Mouse (Mus musculus) embryonic facial prominence, embryonic 12.5 days (tissue): Measurements from ENCODE around the gene Mindy2. TPM values are rescaled to one million over a fixed set of nuclear protein-coding genes. Genes with fewer than 3 reads are reported as not detected.

Experiments used
- ATAC-seq: fragments of 200-750 bp; cut with Nextera tagmentation; 2 replicates; pipeline ENCODE4 v1.8.0; 2017; ENCODE audit not compliant: insufficient number of reproducible peaks, insufficient read depth, low FRiP score, low TSS enrichment
- H3K27ac ChIP-seq: fragments of 300-500 bp; sonication (generic); 2 replicates; pipeline ENCODE4 v1.5.1; 2016; ENCODE audit warnings: mild to moderate bottlenecking
- H3K27me3 ChIP-seq: fragments of 300-500 bp; sonication (generic); 2 replicates; pipeline ENCODE4 v1.6.1; 2016; ENCODE audit warnings: mild to moderate bottlenecking, moderate library complexity
- H3K36me3 ChIP-seq: fragments of 300-500 bp; sonication (generic); 2 replicates; pipeline ENCODE4 v1.6.1; 2016; ENCODE audit warnings: mild to moderate bottlenecking
- H3K4me1 ChIP-seq: fragments of 300-500 bp; sonication (generic); 2 replicates; pipeline ENCODE4 v1.6.1; 2016
- H3K4me2 ChIP-seq: fragments of 300-500 bp; sonication (generic); replicated peaks from 2 replicates; pipeline ENCODE4 v1.6.1; 2016; ENCODE audit warnings: mild to moderate bottlenecking, moderate library complexity
- H3K4me3 ChIP-seq: fragments of 300-500 bp; sonication (generic); 2 replicates; pipeline ENCODE4 v1.5.1; 2016; ENCODE audit warnings: mild to moderate bottlenecking
- H3K9ac ChIP-seq: fragments of 300-500 bp; sonication (generic); 2 replicates; pipeline ENCODE4 v1.6.1; 2016; ENCODE audit warnings: mild to moderate bottlenecking, moderate library complexity
- H3K9me3 ChIP-seq: fragments of 300-500 bp; sonication (generic); 2 replicates; pipeline ENCODE4 v1.6.1; 2016; ENCODE audit warnings: mild to moderate bottlenecking, moderate library complexity
- WGBS: fragments of 180-500 bp; shearing (Covaris S2); methylation state at CpG from one replicate; pipeline ENCODE4 v1.1.7; 2016; 5-methylcytosine and 5-hydroxymethylcytosine counted together
- polyA plus RNA-seq: library from polyadenylated mRNA; unstranded; fragments of >200 nt; fragmentation: Nextera tagmentation; extraction: Ambion mirVana; gene quantifications from 2 replicates; pipeline ENCODE4 v1.2.1, GENCODE M21; 2016

Gene Mindy2
- polyA plus RNA-seq, 1 experiment from 2014 or later: 16.0 TPM

DNA sequence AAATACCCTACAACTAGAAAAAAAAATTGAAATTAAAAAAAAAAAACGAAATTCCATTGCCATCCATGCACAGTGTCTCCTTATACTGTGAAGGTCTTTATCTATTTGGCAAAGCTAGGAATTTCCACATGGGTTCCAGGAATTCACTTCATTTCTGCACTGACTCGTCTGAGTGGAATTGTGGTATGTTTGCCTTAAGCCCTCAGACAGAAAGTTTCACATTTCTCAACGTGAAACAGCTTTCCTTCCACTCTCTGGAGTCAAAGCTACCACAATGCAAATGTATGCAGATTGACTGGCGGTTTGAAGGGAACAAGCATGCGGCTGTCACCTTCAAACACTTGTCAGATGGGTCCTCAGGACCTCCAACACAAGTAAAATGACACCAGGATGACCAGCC lies 25.3 kb downstream of the Mindy2 start:
- Histone ChIP-seq H3K36me3 (no peaks in the 10 kb centered on the region), H3K27ac (no peak overlapping the region), H3K4me2 (no peak overlapping the region), H3K4me1 (no peaks in the 10 kb centered on the region), H3K9ac (no peak overlapping the region), H3K27me3 (no peaks in the 10 kb centered on the region), H3K4me3 (no peak overlapping the region), H3K9me3 (no peaks in the 10 kb centered on the region)
- ATAC-seq: no peak
- 18% methylated on average over 5 of the region's 5 CpGs for WGBS

DNA sequence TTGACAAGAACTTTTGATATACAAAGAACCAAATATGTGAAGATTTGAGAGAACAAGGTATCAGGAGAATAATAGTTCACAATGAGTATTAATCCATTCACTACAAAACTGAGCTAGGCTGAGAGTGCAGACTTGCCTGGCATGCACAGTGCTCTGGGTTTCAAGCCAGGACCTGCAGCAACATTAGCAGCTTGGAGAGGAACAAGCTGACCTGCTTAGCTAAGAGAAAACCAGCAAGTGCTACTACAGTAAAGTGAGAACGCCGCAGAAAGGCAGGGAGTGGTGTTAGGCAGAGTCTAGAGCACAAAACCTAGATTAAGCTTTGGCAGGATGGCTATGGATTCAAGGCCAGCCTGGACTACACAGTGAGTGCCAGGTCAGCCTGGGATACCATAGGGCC lies 27.3 kb downstream of the Mindy2 start:
- H3K36me3 ChIP-seq: no peaks in the 10 kb centered on the region
- H3K27me3 ChIP-seq: no peaks in the 10 kb centered on the region
- H3K4me2 ChIP-seq: no peak overlapping the region
- no peak overlapping the region for H3K9ac ChIP-seq
- no peak for ATAC-seq
- no peak overlapping the region for H3K4me3 ChIP-seq
- H3K9me3 ChIP-seq: no peaks in the 10 kb centered on the region
- H3K27ac ChIP-seq: no peak overlapping the region
- 72% methylated on average over 2 of the region's 2 CpGs for WGBS
- H3K4me1 ChIP-seq: no peaks in the 10 kb centered on the region

DNA sequence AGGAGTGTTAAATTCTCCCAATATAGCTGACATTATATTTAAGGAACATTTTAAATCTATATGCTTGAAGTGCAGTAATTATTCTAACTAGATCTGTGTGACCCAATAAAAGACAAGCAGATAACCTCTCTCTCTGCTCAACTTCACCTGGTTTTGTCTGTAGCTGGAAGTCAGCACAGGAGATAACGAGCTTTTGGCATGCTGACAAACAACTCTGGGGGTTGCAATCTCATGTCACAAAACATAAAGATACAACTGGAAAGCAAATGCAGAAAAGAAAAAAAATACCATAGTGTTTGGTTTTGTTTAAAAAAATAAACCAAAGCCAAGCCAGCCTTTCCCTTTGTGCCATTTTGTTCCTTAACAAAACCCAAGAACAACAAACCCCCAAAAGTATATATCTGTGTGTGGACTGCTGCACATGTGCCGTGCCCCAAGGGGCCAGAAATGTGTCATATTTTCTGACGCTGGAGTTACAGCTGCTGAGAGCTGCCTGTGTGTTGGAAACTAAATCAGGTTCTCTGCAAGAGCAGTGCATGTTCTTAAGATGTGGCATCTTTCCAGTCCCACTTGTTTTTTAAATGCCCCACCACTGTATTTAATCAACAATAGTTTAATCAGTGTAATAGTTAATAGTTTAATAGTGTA lies 45.8 kb downstream of the Mindy2 start:
- Histone ChIP-seq H3K4me2 (no peak overlapping the region), H3K9me3 (no peaks in the 10 kb centered on the region), H3K4me1 (no peaks in the 10 kb centered on the region), H3K27me3 (no peaks in the 10 kb centered on the region), H3K4me3 (no peak overlapping the region), H3K27ac (no peak overlapping the region), H3K9ac (no peak overlapping the region), H3K36me3 (peaks cover 12% of the 10 kb centered on the region; the same call in 1 of the 2 replicates)
- ATAC-seq: no peak
- 53% methylated on average over 3 of the region's 3 CpGs for WGBS

DNA sequence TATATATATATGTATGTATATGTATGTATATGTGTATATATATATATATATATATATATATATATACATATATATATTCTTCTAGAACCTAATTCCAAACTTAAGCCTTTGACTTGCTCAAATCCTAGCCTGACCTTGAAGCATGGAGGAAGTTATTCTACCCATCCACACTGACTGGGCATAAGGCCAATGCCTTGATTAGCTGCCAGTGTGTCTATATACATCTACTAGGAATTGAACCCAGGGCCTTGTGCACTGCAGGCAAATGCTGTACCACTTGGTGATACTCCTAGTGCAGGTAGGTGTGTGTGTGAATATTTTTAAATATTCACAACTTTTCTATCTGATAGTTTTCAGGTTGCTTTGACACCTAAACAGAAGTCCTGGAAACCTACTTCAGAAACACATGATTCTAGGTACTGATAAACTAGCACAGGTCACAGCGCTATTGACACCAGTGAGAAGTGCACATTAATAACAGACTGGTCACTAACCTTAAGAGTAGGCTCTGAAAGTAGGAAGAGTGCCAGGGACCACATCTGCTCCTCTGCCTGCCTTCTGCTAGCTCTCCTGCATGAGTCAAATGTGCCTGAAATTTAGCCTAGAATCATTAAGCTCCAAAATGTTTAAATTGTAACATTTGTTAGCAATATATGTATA lies 54.7 kb downstream of the Mindy2 start:
- ATAC-seq: no peak
- no peaks in the 10 kb centered on the region for H3K27me3 ChIP-seq
- H3K9ac ChIP-seq: no peak overlapping the region
- WGBS: 92% methylated on average over 1 of the region's 1 CpGs
- no peak overlapping the region for H3K4me2 ChIP-seq
- no peaks in the 10 kb centered on the region for H3K4me1 ChIP-seq
- no peak overlapping the region for H3K4me3 ChIP-seq
- H3K9me3 ChIP-seq: no peaks in the 10 kb centered on the region
- no peak overlapping the region for H3K27ac ChIP-seq
- peaks cover 5% of the 10 kb centered on the region; the same call in 1 of the 2 replicates for H3K36me3 ChIP-seq

DNA sequence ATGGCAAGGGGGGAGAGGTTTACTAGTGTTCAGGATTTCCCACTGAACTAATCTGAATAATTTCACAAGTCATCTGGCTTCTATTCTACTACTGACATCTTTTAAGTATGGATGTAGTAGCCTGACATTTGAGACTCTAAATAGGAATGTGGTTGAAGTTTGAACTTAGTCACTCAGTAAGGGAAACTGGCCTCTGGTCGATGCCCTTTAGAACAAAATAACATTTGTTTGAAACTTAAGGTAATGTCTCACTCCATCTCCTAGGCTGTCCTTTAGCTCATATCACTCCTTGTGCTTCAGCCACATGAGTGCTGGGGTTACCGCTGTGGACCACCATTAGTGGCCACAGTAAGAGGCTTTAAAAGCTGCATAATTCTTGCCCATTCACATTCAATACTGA lies 58.7 kb downstream of the Mindy2 start:
- H3K4me2 ChIP-seq: no peak overlapping the region
- peaks cover 5% of the 10 kb centered on the region for H3K36me3 ChIP-seq
- ATAC-seq: no peak
- WGBS: 84% methylated on average over 2 of the region's 2 CpGs
- H3K4me3 ChIP-seq: no peak overlapping the region
- H3K9me3 ChIP-seq: no peaks in the 10 kb centered on the region
- no peak overlapping the region for H3K27ac ChIP-seq
- H3K4me1 ChIP-seq: no peaks in the 10 kb centered on the region
- no peak overlapping the region for H3K9ac ChIP-seq
- H3K27me3 ChIP-seq: no peaks in the 10 kb centered on the region

DNA sequence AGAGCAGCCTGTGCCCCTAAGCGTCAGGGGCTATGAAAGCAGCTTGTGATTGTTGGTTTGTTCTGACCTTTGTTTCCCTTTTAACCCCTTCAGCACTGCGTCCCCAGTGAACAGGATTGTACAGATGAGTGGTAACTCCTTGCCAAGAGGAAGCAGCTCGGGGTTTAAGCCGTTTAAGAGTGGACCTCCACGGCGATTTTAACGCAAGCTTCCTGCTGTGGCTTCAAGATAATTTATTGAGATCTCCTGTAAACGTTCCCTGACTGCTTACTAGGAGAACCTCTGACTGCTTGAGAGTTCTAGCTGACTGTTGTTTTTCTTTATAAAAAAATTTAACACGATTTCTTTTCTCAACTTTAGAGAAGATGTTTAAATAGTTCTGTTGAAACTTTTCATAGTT lies 65.5 kb downstream of the Mindy2 start:
- ATAC-seq: no peak
- Histone ChIP-seq H3K4me1 (no peaks in the 10 kb centered on the region), H3K9ac (no peak overlapping the region), H3K4me2 (no peak overlapping the region), H3K27ac (no peak overlapping the region), H3K9me3 (no peaks in the 10 kb centered on the region), H3K36me3 (peaks cover 72% of the 10 kb centered on the region), H3K4me3 (no peak overlapping the region), H3K27me3 (no peaks in the 10 kb centered on the region)
- 79% methylated on average over 9 of the region's 9 CpGs for WGBS

DNA sequence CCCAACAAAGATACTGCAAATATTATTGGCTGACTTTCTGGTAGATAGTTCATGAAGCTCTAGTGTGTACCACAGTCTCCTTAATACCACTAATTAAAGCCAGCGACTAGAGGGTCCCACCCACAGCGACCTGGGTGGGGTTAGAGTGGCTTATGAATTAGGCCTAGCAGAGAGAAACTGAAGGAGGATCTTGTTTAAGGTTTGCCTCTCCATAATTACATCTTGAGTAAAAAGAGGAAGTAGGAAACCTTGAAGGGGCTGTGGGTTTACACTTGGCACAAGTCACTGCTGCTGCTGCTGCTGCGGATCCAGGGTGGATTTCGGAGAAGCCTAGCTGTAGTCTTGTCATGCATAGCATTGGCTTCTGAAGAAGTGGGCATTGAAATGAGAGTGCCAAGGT lies 66.2 kb downstream of the Mindy2 start:
- no peak overlapping the region for H3K4me2 ChIP-seq
- H3K4me3 ChIP-seq: no peak overlapping the region
- ATAC-seq: no peak
- H3K9me3 ChIP-seq: no peaks in the 10 kb centered on the region
- H3K36me3 ChIP-seq: peaks cover 79% of the 10 kb centered on the region
- H3K4me1 ChIP-seq: no peaks in the 10 kb centered on the region
- no peak overlapping the region for H3K27ac ChIP-seq
- H3K9ac ChIP-seq: no peak overlapping the region
- 87% methylated on average over 4 of the region's 4 CpGs for WGBS
- H3K27me3 ChIP-seq: no peaks in the 10 kb centered on the region

DNA sequence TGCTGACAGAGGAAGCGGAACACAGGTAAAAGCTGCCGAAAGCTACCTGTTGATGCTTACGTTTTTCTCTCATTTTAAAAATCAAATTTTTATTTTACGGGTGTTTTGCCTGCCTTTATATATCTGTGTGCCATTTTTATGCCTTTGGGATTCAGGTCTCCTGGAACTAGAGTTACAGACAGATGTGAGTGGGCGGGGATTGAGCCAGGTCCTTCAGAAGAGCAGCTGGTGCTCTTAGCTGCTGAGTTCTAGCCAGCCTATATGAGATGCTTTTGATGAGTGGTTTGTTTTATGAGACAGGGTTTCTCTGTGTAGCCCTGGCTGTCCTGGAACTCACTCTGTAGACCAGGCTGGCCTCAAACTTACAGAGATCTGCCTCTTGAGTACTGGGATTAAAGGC lies 69.8 kb downstream of the Mindy2 start:
- no peak overlapping the region for H3K4me2 ChIP-seq
- no peaks in the 10 kb centered on the region for H3K27me3 ChIP-seq
- H3K9me3 ChIP-seq: no peaks in the 10 kb centered on the region
- H3K27ac ChIP-seq: no peak overlapping the region
- 96% methylated on average over 5 of the region's 5 CpGs for WGBS
- ATAC-seq: no peak
- no peak overlapping the region for H3K4me3 ChIP-seq
- H3K9ac ChIP-seq: no peak overlapping the region
- no peaks in the 10 kb centered on the region for H3K4me1 ChIP-seq
- H3K36me3 ChIP-seq: peaks cover 85% of the 10 kb centered on the region

DNA sequence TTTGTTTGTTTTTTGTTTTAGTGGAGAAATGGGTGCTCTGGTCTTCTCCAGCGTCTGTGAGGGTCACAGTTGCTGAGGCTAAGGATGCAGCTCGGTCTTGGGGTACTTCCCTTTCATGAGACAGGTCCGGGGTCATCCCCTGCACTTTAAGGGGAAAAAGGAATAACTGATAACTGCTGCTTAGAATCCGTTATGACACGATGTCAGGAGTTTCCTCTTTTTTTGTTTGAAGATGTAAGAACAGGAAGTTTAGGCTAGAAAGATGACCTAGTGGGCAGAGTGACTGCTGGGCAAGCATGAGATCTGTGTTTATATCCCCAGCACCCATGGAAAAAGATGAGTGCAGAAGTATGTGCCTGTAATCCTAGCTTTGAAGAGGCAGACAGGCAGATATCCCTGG lies 71.8 kb downstream of the Mindy2 start:
- H3K9me3 ChIP-seq: no peaks in the 10 kb centered on the region
- H3K4me1 ChIP-seq: no peaks in the 10 kb centered on the region
- no peak overlapping the region for H3K27ac ChIP-seq
- no peak for ATAC-seq
- 86% methylated on average over 5 of the region's 5 CpGs for WGBS
- no peak overlapping the region for H3K4me3 ChIP-seq
- no peaks in the 10 kb centered on the region for H3K27me3 ChIP-seq
- no peak overlapping the region for H3K4me2 ChIP-seq
- H3K36me3 ChIP-seq: peaks cover 81% of the 10 kb centered on the region
- no peak overlapping the region for H3K9ac ChIP-seq

DNA sequence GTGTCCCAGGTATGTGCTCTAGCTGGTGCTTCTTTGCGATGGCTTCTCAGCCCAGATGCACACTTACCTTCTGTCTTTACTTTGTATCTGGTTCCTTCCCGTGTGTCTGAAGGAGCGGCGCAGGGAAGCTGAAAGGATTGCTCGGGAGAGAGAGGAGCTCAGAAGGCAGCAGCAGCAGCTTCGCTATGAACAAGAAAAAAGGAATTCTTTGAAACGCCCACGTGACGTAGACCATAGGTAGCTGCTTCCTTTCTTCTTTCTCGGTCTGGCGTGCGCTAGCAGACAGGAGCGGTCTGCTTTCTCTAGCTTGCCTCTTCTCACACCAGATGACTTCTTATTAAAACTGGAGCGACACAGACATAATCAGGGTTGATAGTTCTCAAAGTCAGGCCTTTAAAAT lies 72.3 kb downstream of the Mindy2 start:
- WGBS: 89% methylated on average over 14 of the region's 14 CpGs
- Histone ChIP-seq H3K9ac (no peak overlapping the region), H3K4me3 (no peak overlapping the region), H3K27me3 (no peaks in the 10 kb centered on the region), H3K4me1 (no peaks in the 10 kb centered on the region), H3K9me3 (no peaks in the 10 kb centered on the region), H3K36me3 (peaks cover 81% of the 10 kb centered on the region), H3K4me2 (no peak overlapping the region), H3K27ac (no peak overlapping the region)
- ATAC-seq: no peak

DNA sequence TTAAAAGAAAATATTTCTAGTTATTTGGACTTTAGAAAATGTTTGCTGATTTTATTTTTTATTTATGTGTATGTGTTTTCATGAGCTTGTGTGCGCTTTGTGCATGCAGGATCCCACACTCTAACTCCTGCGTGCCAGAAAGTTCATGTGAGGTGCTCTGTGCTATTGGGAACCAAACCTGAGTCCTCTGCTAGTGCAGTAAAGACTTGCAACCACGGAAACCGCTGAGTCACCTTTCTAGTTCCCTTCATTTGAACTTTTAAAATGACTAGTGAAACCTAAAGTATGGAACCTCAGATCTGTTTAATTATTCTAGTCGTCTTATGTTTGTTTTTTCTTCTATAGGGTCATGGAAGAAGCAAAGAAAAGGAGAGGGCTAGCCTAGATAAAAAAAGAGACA lies 76.0 kb downstream of the Mindy2 start:
- Histone ChIP-seq H3K4me2 (no peak overlapping the region), H3K36me3 (peaks cover 66% of the 10 kb centered on the region), H3K27me3 (no peaks in the 10 kb centered on the region), H3K27ac (no peak overlapping the region), H3K4me3 (no peak overlapping the region), H3K9me3 (no peaks in the 10 kb centered on the region), H3K9ac (no peak overlapping the region), H3K4me1 (no peaks in the 10 kb centered on the region)
- WGBS: 91% methylated on average over 5 of the region's 5 CpGs
- no peak for ATAC-seq

DNA sequence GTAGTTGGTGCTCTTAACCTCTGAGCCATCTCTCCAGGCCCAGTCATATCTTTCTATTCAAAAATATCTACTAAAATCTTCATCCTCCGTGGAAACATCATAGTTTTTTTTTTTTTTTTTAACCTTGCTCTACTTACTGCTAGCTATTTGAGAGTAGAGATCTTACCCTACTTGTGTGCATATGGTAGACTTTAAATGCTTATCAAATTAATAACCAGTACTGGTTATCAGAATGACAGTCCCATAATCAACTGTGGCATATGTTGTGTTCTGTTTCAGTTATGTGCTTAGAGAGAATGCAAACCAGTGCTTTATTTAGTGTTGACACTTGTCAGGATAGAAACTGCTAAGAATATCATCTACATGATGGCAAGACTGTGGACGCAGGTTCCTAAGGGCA lies 78.9 kb downstream of the Mindy2 start:
- Histone ChIP-seq H3K4me2 (no peak overlapping the region), H3K27me3 (no peaks in the 10 kb centered on the region), H3K4me1 (no peaks in the 10 kb centered on the region), H3K9me3 (no peaks in the 10 kb centered on the region), H3K4me3 (no peak overlapping the region), H3K9ac (no peak overlapping the region), H3K36me3 (peaks cover 57% of the 10 kb centered on the region), H3K27ac (no peak overlapping the region)
- ATAC-seq: no peak
- WGBS: 95% methylated on average over 2 of the region's 2 CpGs
